Mouse (Mus musculus): ENCODE data around the gene Cux1.

Cux1 gene

GRCm38 (mm10) chr5:136428498-136429060 is 138.7 kb downstream of the Cux1 start:
- DNase-seq (ENCODE audit: low spot score in 2 of 2), result no peak

- DNase-seq (ENCODE audit: low spot score in 2 of 2), result peak; percentile 34 to 75
Observed at GRCm38 (mm10) chr5:136427772-136428497, 139.4 kb downstream of the Cux1 start.

- DNase-seq (ENCODE audit: low spot score in 2 of 2), result no peak
Observed at GRCm38 (mm10) chr5:136427121-136427771, 140.0 kb downstream of the Cux1 start.

- no peak for DNase-seq (ENCODE audit: low spot score in 2 of 2)
Observed at GRCm38 (mm10) chr5:136422948-136423347, 144.3 kb downstream of the Cux1 start.

GRCm38 (mm10) chr5:136421885-136422284 is 145.4 kb downstream of the Cux1 start:
- DNase-seq (ENCODE audit: low spot score in 2 of 2), result no peak

- no peak for DNase-seq (ENCODE audit: low spot score in 2 of 2)
Observed at GRCm38 (mm10) chr5:136421316-136421715, 146.0 kb downstream of the Cux1 start.

- DNase-seq (ENCODE audit: low spot score in 2 of 2), result no peak
Observed at GRCm38 (mm10) chr5:136420342-136420741, 146.9 kb downstream of the Cux1 start.

GRCm38 (mm10) chr5:136417891-136418290 is 149.4 kb downstream of the Cux1 start:
- no peak for DNase-seq (ENCODE audit: low spot score in 2 of 2)

- no peak for DNase-seq (ENCODE audit: low spot score in 2 of 2)
Observed at GRCm38 (mm10) chr5:136414479-136414878, 152.8 kb downstream of the Cux1 start.

GRCm38 (mm10) chr5:136410681-136411181 is 156.6 kb downstream of the Cux1 start:
- DNase-seq (ENCODE audit: low spot score in 2 of 2), result peak in 1 of 2 experiments; percentile 36

GRCm38 (mm10) chr5:136406357-136406756 is 160.9 kb downstream of the Cux1 start:
- no peak for DNase-seq (ENCODE audit: low spot score in 2 of 2)

GRCm38 (mm10) chr5:136403565-136403961 is 163.7 kb downstream of the Cux1 start:
- DNase-seq (ENCODE audit: low spot score in 2 of 2), result no peak

GRCm38 (mm10) chr5:136402622-136403564 is 164.4 kb downstream of the Cux1 start:
- no peak for DNase-seq (ENCODE audit: low spot score in 2 of 2)

- DNase-seq (ENCODE audit: low spot score in 2 of 2), result no peak
Observed at GRCm38 (mm10) chr5:136398706-136399105, 168.6 kb downstream of the Cux1 start.

GRCm38 (mm10) chr5:136396699-136397098 is 170.6 kb downstream of the Cux1 start:
- no peak for DNase-seq (ENCODE audit: low spot score in 2 of 2)

- DNase-seq (ENCODE audit: low spot score in 2 of 2), result no peak
Observed at GRCm38 (mm10) chr5:136396256-136396655, 171.0 kb downstream of the Cux1 start.

GRCm38 (mm10) chr5:136395600-136396195 is 171.6 kb downstream of the Cux1 start:
- no peak for DNase-seq (ENCODE audit: low spot score in 2 of 2)

- no peak for DNase-seq (ENCODE audit: low spot score in 2 of 2)
Observed at GRCm38 (mm10) chr5:136394517-136395212, 172.6 kb downstream of the Cux1 start.

GRCm38 (mm10) chr5:136393621-136394020 is 173.7 kb downstream of the Cux1 start:
- no peak for DNase-seq (ENCODE audit: low spot score in 2 of 2)

- DNase-seq (ENCODE audit: low spot score in 2 of 2), result no peak
Observed at GRCm38 (mm10) chr5:136386757-136387156, 180.5 kb downstream of the Cux1 start.

- DNase-seq (ENCODE audit: low spot score in 2 of 2), result no peak
Observed at GRCm38 (mm10) chr5:136385161-136385560, 182.1 kb downstream of the Cux1 start.
